Mouse (Mus musculus) stomach, postnatal 0 days (tissue): ENCODE measurements around the gene Ern1.

Source experiments
- CTCF ChIP-seq: IDR thresholded peaks from 2 replicates; pipeline ENCODE4 v1.5.1; 2016; ENCODE audit warnings: antibody characterized with exemption, low read depth, mild to moderate bottlenecking, moderate library complexity
- EP300 ChIP-seq: optimal IDR thresholded peaks from 2 replicates; pipeline ENCODE3; 2016; ENCODE audit warnings: antibody characterized with exemption

DNA sequence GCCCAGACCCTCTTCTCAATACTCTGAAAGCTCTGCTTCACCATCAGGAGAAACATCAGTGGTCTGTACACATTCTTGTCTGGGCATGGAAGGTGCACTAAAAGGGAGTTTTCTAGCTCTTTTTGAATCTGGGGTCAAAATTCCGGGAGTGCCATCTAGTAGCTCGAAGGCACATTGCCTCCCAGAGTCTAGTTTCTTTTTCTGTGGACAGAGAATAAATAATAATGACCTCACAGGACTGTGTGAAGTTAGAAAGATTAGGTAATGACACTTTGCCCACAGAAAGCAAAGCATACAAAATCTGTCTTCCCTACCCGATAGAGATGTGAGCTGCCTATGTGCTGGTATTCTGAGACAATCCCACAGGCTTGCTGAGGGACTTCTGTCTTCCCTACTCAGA, 77.1 kb downstream of the Ern1 start:
- TF ChIP-seq EP300 (no peak), CTCF (no peak)
